Mouse (Mus musculus) layer of hippocampus, adult 8-10 months (tissue): ENCODE results near the gene Vmn2r96. TPM values are rescaled to one million over a fixed set of nuclear protein-coding genes. Genes with fewer than 3 reads are reported as not detected.
"Not testable (repeated sequence)": the region's sequence is repeated elsewhere in the genome, so short reads cannot be mapped to it uniquely, and the experiment has no call there.

ENCODE experiments used
- DNase-seq, 2 experiments: peaks; one replicate each; pipeline ENCODE4 v3.0.0; 2022; ENCODE audit warnings: low spot score in 2 of 2
- total RNA-seq, 4 experiments: library from RNA; stranded (reverse); gene quantifications; 2 replicates each; pipeline ENCODE4 v1.2.4; 2022

The Vmn2r96 gene
- not detected for total RNA-seq

DNA sequence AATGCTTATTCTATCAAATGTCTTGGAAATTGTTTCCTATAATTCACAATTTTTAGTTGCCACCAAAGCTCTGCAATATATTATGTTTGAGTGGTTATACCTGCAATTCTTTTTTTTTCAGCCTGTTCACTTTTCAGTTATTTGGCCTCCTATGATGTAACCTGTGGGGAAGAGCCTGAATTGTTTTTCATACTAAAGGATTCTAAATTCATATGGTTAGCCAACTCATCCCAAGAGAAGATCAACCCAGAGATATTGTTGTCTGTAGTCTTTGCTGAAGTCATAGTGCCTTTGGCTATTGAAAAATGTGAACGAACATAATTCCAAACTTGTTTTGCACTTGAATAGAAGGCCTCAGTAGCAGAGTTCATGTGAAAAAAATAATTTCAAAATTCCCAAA lies at the start of gene Vmn2r96:
Gene Vmn2r96, plus strand, starts transcription at position 301 of the 400 bp plus-strand sequence.
- not testable (repeated sequence) for DNase-seq

GRCm38 (mm10) chr17:18523371-18523770 lies 49.6 kb upstream of the Vmn2r96 start:
- no peak for DNase-seq

- no peak for DNase-seq
Measured at GRCm38 (mm10) chr17:18523991-18524390, 49.0 kb upstream of the Vmn2r96 start.

GRCm38 (mm10) chr17:18558212-18559158 lies 14.5 kb upstream of the Vmn2r96 start:
- not testable (repeated sequence) for DNase-seq

- not testable (repeated sequence) for DNase-seq
Measured at GRCm38 (mm10) chr17:18566186-18566585, 6.8 kb upstream of the Vmn2r96 start.

GRCm38 (mm10) chr17:18615151-18615550 lies 42.2 kb downstream of the Vmn2r96 start:
- not testable (repeated sequence) for DNase-seq

DNA sequence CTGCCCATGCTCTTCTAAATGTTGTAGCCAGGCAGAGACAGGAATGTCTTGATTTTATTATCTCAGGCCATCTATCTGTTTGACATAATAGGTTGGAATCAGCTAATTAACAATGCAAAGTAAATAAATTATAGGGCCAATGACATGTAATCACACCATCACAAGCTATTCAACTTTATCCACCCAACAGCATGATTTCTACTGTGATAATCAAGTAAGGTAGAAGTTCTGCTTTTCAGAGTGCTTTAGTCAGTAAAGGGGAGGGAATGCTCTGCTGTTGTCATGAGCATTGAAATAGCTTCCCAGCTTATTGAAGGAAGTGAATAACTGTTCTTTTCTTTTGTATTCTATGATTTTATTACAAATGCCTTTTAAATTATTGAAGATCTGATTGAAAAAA lies 53.6 kb downstream of the Vmn2r96 start:
- DNase-seq = no peak

Other genes with a start within 250 kb of the Vmn2r96 start
- gene Vmn2r95, start 149.1 kb upstream of the Vmn2r96 start, total RNA-seq = not detected